Mouse (Mus musculus) layer of hippocampus, adult 9-11 months (tissue): ENCODE data around the gene Rabgap1l.

Source experiments
- DNase-seq: peaks from one replicate; pipeline ENCODE4 v3.0.0; 2022

Gene Rabgap1l

GRCm38 (mm10) chr1:160792686-160793355 is at the start of gene Rabgap1l:
Gene Rabgap1l, minus strand, starts transcription at chr1:160793211.
- DNase-seq = peak; percentile 83

DNA sequence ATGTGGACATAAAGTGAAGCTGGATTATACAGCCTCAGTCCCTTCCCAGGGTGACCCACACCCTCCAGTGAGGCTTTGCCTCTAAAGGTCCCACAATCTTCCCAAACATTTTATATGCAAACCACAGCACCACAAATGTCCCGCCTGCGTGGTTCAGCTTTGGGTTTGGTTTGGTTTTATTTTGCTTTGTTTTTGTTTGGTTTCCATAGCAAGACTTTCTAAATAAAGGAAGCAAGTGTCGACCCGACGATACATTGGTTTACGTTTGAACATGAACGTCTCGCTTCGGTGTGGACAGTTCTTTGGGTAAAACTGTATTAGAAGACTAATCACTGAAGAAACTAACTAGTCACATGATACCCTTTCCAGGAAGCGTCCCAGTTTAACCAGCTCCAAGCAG is 49.6 kb upstream of the Rabgap1l start:
- no peak for DNase-seq

- no peak for DNase-seq
These were observed 47.6 kb upstream of the Rabgap1l start for GRCm38 (mm10) chr1:160840618-160841017.

DNA sequence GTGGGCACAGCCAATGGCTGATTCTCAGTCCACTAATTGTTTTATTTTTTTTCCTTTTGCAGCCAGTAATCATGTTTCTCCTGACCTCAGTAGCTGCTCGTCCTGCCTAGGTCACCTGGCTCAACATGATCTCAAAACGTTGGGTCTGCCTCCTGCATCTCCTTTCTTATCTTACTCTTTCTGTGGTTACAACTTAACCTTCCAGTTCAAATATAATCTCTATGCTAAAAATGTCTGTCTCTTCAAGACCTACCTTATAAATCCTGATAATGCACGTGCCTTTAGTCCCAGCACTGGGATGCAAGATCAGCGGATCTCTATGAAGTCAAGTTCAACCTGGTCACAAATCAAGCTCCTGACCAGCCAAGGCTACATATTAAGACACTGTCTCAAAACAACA is 46.1 kb upstream of the Rabgap1l start:
- DNase-seq = no peak

- DNase-seq = no peak
These were observed 41.4 kb upstream of the Rabgap1l start for GRCm38 (mm10) chr1:160834446-160834845.

DNA sequence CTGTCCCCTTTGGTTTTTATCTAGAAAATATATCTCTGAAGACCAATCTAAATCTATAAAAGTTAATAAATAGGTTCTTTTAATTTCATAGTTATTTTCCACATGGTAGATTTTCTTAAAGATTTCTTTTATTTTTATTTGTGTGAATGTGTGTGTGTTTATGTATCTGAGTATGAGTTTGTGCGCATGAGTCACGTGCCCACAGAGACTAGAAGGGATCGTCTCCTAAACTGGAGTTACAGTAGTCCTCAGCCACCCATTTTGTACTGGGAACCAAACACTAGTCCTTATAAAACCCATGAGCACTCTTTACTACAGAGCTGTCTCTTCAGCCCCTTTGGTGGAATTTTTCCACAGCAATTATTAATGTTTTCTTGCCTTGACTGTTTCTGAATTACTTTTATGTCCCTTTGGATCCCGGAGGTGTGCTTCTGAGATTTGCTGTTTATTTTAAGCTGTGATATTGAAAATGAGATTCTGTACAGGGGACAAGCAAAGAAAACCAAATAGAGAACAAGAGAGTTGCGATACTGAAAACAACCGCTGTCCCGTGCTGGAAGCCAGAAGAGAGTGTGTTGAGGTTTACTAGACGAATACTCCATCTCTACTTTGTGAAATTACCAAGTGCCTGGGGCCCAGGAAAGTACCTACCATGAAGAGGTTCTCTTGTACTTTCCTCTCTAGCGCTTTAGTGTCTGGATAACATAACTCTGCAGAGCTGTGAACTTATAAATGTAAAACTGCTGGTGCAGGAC is 39.4 kb upstream of the Rabgap1l start:
- no peak for DNase-seq

DNA sequence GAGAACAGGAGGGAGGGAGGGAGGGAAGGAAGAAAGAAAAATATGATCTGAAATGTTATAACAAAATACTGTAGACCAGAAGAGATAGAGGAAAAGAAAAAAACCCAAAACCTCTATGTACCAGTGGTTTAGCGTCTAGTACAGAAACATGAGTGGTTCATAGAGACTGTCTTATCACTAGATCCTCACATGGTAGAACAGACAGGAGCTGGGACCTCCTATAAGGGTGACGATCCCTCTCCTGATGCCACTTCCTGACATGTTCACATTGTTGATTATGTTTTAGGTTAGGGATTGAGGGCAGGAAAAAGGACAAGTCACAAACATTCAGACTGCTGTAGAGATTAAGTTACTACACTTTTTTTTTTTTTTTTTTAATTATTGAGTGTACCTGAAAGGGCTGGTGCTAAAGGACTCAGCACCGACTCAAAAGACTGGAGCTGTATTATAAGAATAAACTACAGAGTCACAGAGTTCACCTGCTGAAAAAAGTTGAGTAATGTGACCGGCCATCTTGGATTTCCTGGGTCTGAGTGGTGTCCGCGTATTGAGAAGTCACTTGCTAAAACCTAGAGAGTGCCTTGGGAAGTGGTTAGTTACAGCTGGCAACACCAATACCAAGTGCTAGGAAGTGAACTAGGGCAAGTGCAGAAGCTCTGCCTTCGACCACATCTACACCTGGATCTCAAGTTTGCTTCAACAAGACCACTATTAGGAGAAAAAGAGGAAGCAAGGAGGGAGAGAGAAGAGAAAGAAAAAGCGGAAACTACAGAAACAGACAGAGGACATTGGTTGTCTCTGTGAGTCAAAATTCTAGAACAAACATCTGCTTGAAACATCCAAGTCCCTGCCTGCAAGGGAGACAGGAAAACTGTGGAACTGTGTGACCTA is 37.8 kb upstream of the Rabgap1l start:
- no peak for DNase-seq

DNA sequence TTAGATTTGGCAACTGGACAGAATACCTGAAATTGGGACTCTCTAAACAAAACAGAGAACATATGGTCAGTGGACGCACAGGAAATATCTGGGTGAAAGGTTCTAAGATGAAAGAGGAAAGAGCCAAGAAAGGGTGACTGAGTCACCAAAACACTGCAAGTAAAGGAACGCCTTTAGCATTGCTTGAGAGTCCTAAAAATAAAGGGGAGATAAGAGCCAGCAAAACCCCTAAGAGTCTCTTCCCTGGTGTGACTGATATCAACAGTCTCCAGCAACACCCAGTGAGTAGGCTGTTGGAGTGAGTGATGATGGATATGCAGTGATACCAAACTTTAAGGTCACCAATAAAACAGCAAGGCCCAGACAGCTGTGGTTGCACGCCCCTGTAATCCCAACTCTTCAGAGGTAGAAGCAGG is 32.4 kb upstream of the Rabgap1l start:
- DNase-seq = no peak

GRCm38 (mm10) chr1:160823638-160824037 is 30.6 kb upstream of the Rabgap1l start:
- DNase-seq = no peak

DNA sequence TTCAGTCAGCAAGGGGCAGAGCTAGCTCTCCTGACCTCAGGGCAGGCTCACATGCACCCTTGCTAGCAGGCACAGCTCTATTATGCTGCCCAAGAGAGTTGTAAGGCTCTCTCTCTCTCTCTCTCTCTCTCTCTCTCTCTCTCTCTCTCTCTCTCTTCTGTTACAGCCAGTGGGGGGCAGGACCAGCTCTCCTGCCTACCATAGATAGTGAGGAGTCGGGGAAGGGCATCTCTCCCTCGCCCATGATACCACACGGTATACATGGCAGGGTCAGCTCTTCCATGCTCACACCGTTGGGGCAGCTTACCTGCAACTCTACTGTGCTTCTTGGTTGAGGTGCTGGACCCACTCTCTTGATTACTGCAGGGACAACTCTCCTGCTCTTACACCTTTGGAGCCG is 21.2 kb upstream of the Rabgap1l start:
- no peak for DNase-seq

- DNase-seq = no peak
These were observed 19.4 kb upstream of the Rabgap1l start for GRCm38 (mm10) chr1:160812428-160812827.

DNA sequence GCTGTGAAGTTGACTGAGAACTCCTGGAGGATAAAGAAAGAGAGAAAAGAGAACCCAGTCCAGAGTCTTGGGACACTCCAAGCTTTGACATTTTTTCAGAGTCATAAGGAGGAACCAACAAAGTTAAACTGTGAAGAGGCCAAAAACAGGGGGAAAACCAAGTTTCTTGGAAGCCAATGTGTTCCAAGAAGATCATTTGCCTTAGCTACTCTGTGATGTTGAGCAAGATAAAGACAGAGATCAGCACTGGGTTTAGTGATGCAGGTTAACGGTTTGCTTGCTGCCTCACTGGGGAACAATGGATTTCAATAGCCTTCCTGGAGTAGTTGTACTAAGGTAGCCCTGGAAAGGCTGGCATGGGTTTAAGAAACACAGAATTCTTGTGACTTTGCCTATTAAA is 18.9 kb upstream of the Rabgap1l start:
- no peak for DNase-seq

- no peak for DNase-seq
These were observed 12.3 kb upstream of the Rabgap1l start for GRCm38 (mm10) chr1:160805268-160805667.

GRCm38 (mm10) chr1:160799972-160800371 is 7.0 kb upstream of the Rabgap1l start:
- no peak for DNase-seq

DNA sequence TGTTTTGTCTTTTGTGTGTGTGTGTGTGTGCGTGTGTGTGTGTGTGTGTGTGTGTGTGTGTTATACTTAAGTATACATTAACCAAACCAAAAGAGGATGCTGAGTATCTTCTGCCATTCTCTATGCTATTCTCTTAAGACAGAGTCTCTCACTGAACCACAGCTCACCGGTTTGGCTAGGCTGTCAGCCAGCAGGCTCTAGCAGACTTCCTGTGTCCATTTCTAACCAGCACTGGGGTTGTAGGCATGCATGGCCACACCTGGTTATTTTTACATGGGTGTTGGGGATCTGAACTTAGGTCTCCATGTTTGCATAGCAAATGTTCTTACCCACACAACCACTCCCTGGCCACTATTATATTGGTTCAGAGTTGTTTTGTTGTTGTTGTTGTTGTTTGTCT is 2.0 kb upstream of the Rabgap1l start:
- DNase-seq = no peak

DNA sequence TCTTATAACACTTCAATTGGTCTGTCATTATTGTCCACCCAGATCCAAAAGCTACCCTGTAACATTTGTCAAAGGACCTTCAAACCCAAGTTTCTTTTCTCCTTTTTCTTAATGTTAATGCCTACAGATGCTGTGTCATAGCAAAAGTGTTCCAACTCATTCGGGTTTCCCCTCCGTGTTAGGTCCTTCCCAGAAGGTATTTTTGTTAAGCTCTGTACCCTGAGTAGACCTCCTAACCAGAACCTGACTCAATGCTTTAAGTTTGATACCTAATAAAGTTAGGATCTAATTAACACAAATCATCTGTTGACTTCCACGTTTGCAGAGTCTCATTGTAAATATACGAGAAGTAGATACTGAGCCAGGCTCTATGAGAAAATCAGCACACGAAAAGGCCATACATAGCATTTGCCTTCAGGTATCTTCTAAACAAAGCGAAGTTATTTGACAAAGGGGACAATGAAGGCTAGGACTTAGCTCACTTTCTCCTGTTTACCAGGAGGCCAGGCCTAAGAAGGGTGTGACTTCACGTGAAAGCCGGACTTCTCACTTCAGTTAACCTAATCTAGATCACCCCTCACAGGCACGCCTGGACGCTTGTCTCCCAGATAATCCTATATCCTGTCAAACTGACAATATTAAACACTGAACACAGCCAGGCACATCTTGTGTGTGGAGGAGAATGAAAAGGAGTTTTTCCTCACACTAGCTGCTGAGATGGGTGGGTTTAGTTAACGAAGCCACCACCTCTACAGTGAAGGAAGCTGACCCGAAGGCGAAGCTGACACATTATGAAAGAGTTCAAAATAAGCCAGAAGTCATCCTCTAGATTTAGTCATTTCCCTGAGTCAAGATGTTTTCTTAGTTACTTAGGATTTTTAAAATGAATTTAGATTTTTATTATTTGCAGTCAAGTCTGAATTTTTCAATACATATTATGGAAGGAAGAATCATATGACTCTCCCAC is 1.1 kb upstream of the Rabgap1l start:
- DNase-seq = no peak

- DNase-seq = peak; percentile 14
These were observed 790 bp downstream of the Rabgap1l start for GRCm38 (mm10) chr1:160792156-160792685.

DNA sequence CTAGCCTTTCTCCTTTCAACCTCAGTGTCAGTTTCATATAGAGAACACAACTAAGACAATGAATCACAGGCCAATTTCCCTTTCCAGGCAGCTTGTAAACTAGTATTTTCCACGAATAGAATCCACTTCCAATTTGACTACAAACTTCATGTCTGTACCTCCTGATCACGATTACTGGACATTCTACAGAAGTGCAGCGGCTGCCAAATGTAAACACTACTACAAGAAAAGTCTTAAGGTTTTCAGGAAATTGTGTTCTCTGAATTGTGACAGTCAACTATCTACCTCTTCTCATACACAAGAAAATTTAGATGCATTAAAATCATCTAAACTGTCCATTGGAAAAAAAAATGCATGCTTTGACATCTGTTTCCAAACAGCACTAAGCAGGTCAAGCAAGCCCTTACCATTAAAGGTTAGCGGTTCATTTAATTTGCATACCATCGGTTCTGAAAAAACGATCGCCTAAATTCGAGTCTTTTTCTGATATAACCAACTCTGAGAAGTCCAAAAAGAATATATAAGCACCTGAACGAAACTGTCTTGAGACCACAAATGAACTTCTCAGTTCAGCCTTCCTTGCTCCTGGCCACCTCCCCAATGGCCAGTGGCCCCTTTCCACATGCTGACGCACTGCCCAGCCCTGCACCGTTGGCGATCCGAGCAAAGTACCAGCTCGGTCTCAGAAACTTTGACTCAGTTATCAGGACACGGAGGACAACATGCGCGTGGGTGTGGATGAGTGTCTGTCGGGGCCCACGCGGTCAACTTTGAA is 1.4 kb downstream of the Rabgap1l start:
- no peak for DNase-seq

DNA sequence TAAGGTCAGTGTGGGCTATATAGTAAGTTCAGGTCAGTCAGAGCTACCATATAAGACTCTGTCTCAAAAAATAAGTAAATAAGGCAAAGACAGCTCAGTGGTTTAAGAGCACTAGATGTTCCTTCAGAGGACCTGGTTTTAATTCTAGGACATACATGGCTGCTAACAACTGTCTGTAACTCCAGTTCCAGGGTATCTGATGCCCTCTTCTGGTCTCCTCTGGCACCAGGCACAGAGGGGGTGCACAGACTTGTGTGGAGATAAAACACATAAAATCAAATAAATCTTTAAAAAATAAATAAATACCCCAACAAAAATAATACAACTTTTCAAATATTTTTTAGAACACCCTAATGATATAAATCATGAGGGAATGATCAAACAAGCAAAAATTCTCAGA is 2.4 kb downstream of the Rabgap1l start:
- DNase-seq = no peak

- DNase-seq = no peak
These were observed 3.1 kb downstream of the Rabgap1l start for GRCm38 (mm10) chr1:160789876-160790275.

- DNase-seq = no peak
These were observed 5.1 kb downstream of the Rabgap1l start for GRCm38 (mm10) chr1:160787926-160788325.
